Mouse (Mus musculus) limb, embryonic 15.5 days (tissue): ENCODE results near the gene Arih2. TPM values are rescaled to one million over a fixed set of nuclear protein-coding genes. Genes with fewer than 3 reads are reported as not detected.
A peak's percentile ranks its signal among the peaks of the same experiment; 100 is the strongest.
"Not testable (repeated sequence)": the region's sequence is repeated elsewhere in the genome, so short reads cannot be mapped to it uniquely, and the experiment has no call there.

Experiments used
- ATAC-seq: fragments of 200-750 bp; cut with Nextera tagmentation; 2 replicates; pipeline ENCODE4 v1.8.0; 2017; ENCODE audit warnings: low read depth, moderate TSS enrichment; ENCODE audit not compliant: insufficient number of reproducible peaks, low FRiP score, low TSS enrichment
- H3K27ac ChIP-seq: fragments of 300-500 bp; sonication (generic); 2 replicates; pipeline ENCODE4 v1.5.1; 2015; ENCODE audit warnings: moderate library complexity, mild to moderate bottlenecking, inconsistent platforms
- H3K27me3 ChIP-seq: fragments of 300-500 bp; sonication (generic); 2 replicates; pipeline ENCODE4 v1.6.1; 2015; ENCODE audit warnings: inconsistent platforms
- H3K36me3 ChIP-seq: fragments of 300-500 bp; sonication (generic); 2 replicates; pipeline ENCODE4 v1.6.1; 2015; ENCODE audit warnings: inconsistent platforms
- H3K4me1 ChIP-seq: fragments of 300-500 bp; sonication (generic); 2 replicates; pipeline ENCODE4 v1.6.1; 2015; ENCODE audit warnings: inconsistent platforms
- H3K4me2 ChIP-seq: fragments of 300-500 bp; sonication (generic); 2 replicates; pipeline ENCODE4 v1.6.1; 2015; ENCODE audit warnings: mild to moderate bottlenecking, inconsistent platforms
- H3K4me3 ChIP-seq: fragments of 300-500 bp; sonication (generic); 2 replicates; pipeline ENCODE4 v1.5.1; 2015; ENCODE audit warnings: mild to moderate bottlenecking, inconsistent platforms
- H3K9ac ChIP-seq: fragments of 300-500 bp; sonication (generic); 2 replicates; pipeline ENCODE4 v1.6.1; 2015; ENCODE audit warnings: inconsistent platforms
- H3K9me3 ChIP-seq: fragments of 300-500 bp; sonication (generic); 2 replicates; pipeline ENCODE4 v1.6.1; 2016; ENCODE audit warnings: inconsistent platforms
- WGBS: fragments of 180-500 bp; shearing (Covaris S2); methylation state at CpG from one replicate; pipeline ENCODE4 v1.1.7; 2015; 5-methylcytosine and 5-hydroxymethylcytosine counted together
- polyA plus RNA-seq: library from polyadenylated mRNA; unstranded; fragments of >200 nt; fragmentation: Nextera tagmentation; extraction: Ambion mirVana; gene quantifications from 2 replicates; pipeline ENCODE4 v1.2.1, GENCODE M21; 2015

Gene Arih2
- polyA plus RNA-seq, 1 experiment from 2014 or later = 44.4 TPM

- Histone ChIP-seq H3K27ac (no peak overlapping the region), H3K9ac (no peak overlapping the region), H3K36me3 (peaks cover 16% of the 10 kb centered on the region), H3K4me2 (no peak overlapping the region), H3K4me3 (no peak overlapping the region), H3K9me3 (no peaks in the 10 kb centered on the region), H3K4me1 (peaks cover 6% of the 10 kb centered on the region), H3K27me3 (no peaks in the 10 kb centered on the region)
- no peak for ATAC-seq
- 79% methylated on average over 6 of the region's 6 CpGs for WGBS
Measured at GRCm38 (mm10) chr9:108687181-108687580, 38.0 kb upstream of the Arih2 start.

- Histone ChIP-seq H3K4me3 (no peak overlapping the region), H3K36me3 (peaks cover 19% of the 10 kb centered on the region), H3K4me2 (no peak overlapping the region), H3K4me1 (peaks cover 2% of the 10 kb centered on the region), H3K27me3 (no peaks in the 10 kb centered on the region), H3K9me3 (no peaks in the 10 kb centered on the region), H3K27ac (no peak overlapping the region), H3K9ac (no peak overlapping the region)
- WGBS = 24% methylated on average over 4 of the region's 4 CpGs
- ATAC-seq = no peak
Measured at GRCm38 (mm10) chr9:108686475-108686887, 37.3 kb upstream of the Arih2 start.

- H3K9ac ChIP-seq = no peak overlapping the region
- H3K9me3 ChIP-seq = no peaks in the 10 kb centered on the region
- no peaks in the 10 kb centered on the region for H3K27me3 ChIP-seq
- no peaks in the 10 kb centered on the region for H3K4me1 ChIP-seq
- H3K4me2 ChIP-seq = no peak overlapping the region
- peaks cover 43% of the 10 kb centered on the region for H3K36me3 ChIP-seq
- no peak overlapping the region for H3K4me3 ChIP-seq
- no peak overlapping the region for H3K27ac ChIP-seq
- WGBS = 89% methylated on average over 15 of the region's 15 CpGs
- ATAC-seq = no peak
Measured at GRCm38 (mm10) chr9:108680026-108680425, 30.8 kb upstream of the Arih2 start.

GRCm38 (mm10) chr9:108673151-108673550 lies 24.0 kb upstream of the Arih2 start:
- Histone ChIP-seq H3K27me3 (no peaks in the 10 kb centered on the region), H3K9ac (no peak overlapping the region), H3K4me3 (no peak overlapping the region), H3K4me1 (no peaks in the 10 kb centered on the region), H3K4me2 (no peak overlapping the region), H3K36me3 (peaks cover 43% of the 10 kb centered on the region), H3K27ac (no peak overlapping the region), H3K9me3 (no peaks in the 10 kb centered on the region)
- 58% methylated on average over 2 of the region's 2 CpGs for WGBS
- ATAC-seq = no peak

- H3K9me3 ChIP-seq = no peaks in the 10 kb centered on the region
- H3K27ac ChIP-seq = no peak overlapping the region
- H3K36me3 ChIP-seq = peaks cover 41% of the 10 kb centered on the region
- no peak overlapping the region for H3K4me2 ChIP-seq
- no peak for ATAC-seq
- no peak overlapping the region for H3K4me3 ChIP-seq
- no peak overlapping the region for H3K9ac ChIP-seq
- no peaks in the 10 kb centered on the region for H3K27me3 ChIP-seq
- H3K4me1 ChIP-seq = no peaks in the 10 kb centered on the region
- 55% methylated on average over 8 of the region's 8 CpGs for WGBS
Measured at GRCm38 (mm10) chr9:108669875-108670274, 20.7 kb upstream of the Arih2 start.

- Histone ChIP-seq H3K9ac (peak overlapping the region; percentile 62), H3K27ac (no peak overlapping the region), H3K36me3 (no peaks in the 10 kb centered on the region), H3K9me3 (no peaks in the 10 kb centered on the region), H3K4me3 (peak overlapping the region; percentile 65), H3K27me3 (no peaks in the 10 kb centered on the region), H3K4me1 (peaks cover 11% of the 10 kb centered on the region), H3K4me2 (peak overlapping the region; percentile 75)
- WGBS = 43% methylated on average over 6 of the region's 6 CpGs
- ATAC-seq = no peak
Measured at GRCm38 (mm10) chr9:108662660-108663059, 13.5 kb upstream of the Arih2 start.

- WGBS = 3% methylated on average over 35 of the region's 37 CpGs
- peak within 1 kb of the TSS; percentile 22; the same call in 1 of the 2 replicates for H3K27ac ChIP-seq
- no peaks in the 10 kb centered on the region for H3K36me3 ChIP-seq
- peak within 1 kb of the TSS; percentile 62 for H3K9ac ChIP-seq
- no peaks in the 10 kb centered on the region for H3K9me3 ChIP-seq
- peak within 1 kb of the TSS; percentile 75 for H3K4me2 ChIP-seq
- peaks cover 11% of the 10 kb centered on the region for H3K4me1 ChIP-seq
- peak within 1 kb of the TSS; percentile 65 for H3K4me3 ChIP-seq
- no peaks in the 10 kb centered on the region for H3K27me3 ChIP-seq
- peak; percentile 83 for ATAC-seq
Measured at GRCm38 (mm10) chr9:108661677-108662612, 12.8 kb upstream of the Arih2 start, which contains the start of gene Slc25a20. Gene Slc25a20 (plus strand): TSS chr9:108662088.

- not testable (repeated sequence) for H3K27me3 ChIP-seq, H3K4me2 ChIP-seq, H3K9me3 ChIP-seq, H3K9ac ChIP-seq, H3K36me3 ChIP-seq, ATAC-seq, H3K4me3 ChIP-seq, H3K4me1 ChIP-seq, H3K27ac ChIP-seq
- WGBS = 67% methylated on average over 7 of the region's 7 CpGs
Measured at GRCm38 (mm10) chr9:108655865-108656264, 6.7 kb upstream of the Arih2 start.

- H3K27ac ChIP-seq = no peak overlapping the region
- ATAC-seq = no peak
- no peaks in the 10 kb centered on the region for H3K9me3 ChIP-seq
- no peak overlapping the region for H3K4me3 ChIP-seq
- no peaks in the 10 kb centered on the region for H3K36me3 ChIP-seq
- H3K4me2 ChIP-seq = no peak overlapping the region
- 78% methylated on average over 10 of the region's 10 CpGs for WGBS
- no peak overlapping the region for H3K9ac ChIP-seq
- no peaks in the 10 kb centered on the region for H3K27me3 ChIP-seq
- peaks cover 5% of the 10 kb centered on the region for H3K4me1 ChIP-seq
Measured at GRCm38 (mm10) chr9:108654566-108655464, 5.6 kb upstream of the Arih2 start.

- ATAC-seq = 0 out of 2 replicates have a peak, but pooled peaks have one; percentile 16
- Histone ChIP-seq H3K4me1 (peaks cover 13% of the 10 kb centered on the region), H3K36me3 (no peaks in the 10 kb centered on the region), H3K27ac (peak overlapping the region; percentile 93), H3K27me3 (no peaks in the 10 kb centered on the region), H3K4me2 (peak overlapping the region; percentile 65), H3K9ac (no peak overlapping the region), H3K9me3 (no peaks in the 10 kb centered on the region), H3K4me3 (peak overlapping the region; percentile 98)
- WGBS = 26% methylated on average over 29 of the region's 29 CpGs
Measured at GRCm38 (mm10) chr9:108649561-108650440, 615 bp upstream of the Arih2 start.

- peaks cover 3% of the 10 kb centered on the region; the same call in 1 of the 2 replicates for H3K36me3 ChIP-seq
- no peaks in the 10 kb centered on the region for H3K27me3 ChIP-seq
- 38% methylated on average over 10 of the region's 10 CpGs for WGBS
- peak overlapping the region; percentile 98 for H3K4me3 ChIP-seq
- peak overlapping the region; percentile 93; the same call in 1 of the 2 replicates for H3K27ac ChIP-seq
- H3K9ac ChIP-seq = peak overlapping the region; percentile 94; the same call in 1 of the 2 replicates
- ATAC-seq = no peak
- H3K9me3 ChIP-seq = no peaks in the 10 kb centered on the region
- peak overlapping the region; percentile 65 for H3K4me2 ChIP-seq
- H3K4me1 ChIP-seq = peaks cover 13% of the 10 kb centered on the region
Measured at GRCm38 (mm10) chr9:108648166-108648565, 1.0 kb downstream of the Arih2 start.
